Mouse (Mus musculus): ENCODE measurements around the gene Glis1. TPM values are rescaled to one million over a fixed set of nuclear protein-coding genes. Genes with fewer than 3 reads are reported as not detected.

Gene Glis1
- polyA plus RNA-seq, 2 experiments, result 0.10 to 0.35 TPM

GRCm38 (mm10) chr4:107575781-107576180, 141.4 kb downstream of the Glis1 start:
- no peaks in the 10 kb centered on the region for H3K27me3 ChIP-seq (ENCODE audit: control insufficient read depth, insufficient read depth, low read length)
- H3K27ac ChIP-seq, result no peak overlapping the region
- H3K4me3 ChIP-seq (ENCODE audit: insufficient read depth in 1 of 2, low read depth in 2 of 2, low read length in 2 of 2), result no peak overlapping the region
- no peak overlapping the region for H3K9ac ChIP-seq (replicated peaks)
- ATAC-seq (ENCODE audit: insufficient read depth) (no peak), DNase-seq (ENCODE audit: low read depth in 3 of 3, low spot score in 3 of 3) (no peak)
- no peaks in the 10 kb centered on the region for H3K4me1 ChIP-seq (replicated peaks; ENCODE audit: control insufficient read depth in 2 of 2, insufficient read depth in 2 of 2, low read length in 1 of 2)
- no peaks in the 10 kb centered on the region for H3K9me3 ChIP-seq (ENCODE audit: control insufficient read depth, low read length)
- H3K4me2 ChIP-seq (ENCODE audit: low read depth), result no peak overlapping the region
- 58% methylated on average over 6 of the region's 6 CpGs for WGBS (ENCODE audit: insufficient replicate concordance)
- TF ChIP-seq EP300 (IDR thresholded peaks at IDR 0.05; ENCODE audit: low read depth), result no peak
- TF ChIP-seq CTCF (IDR thresholded peaks at IDR 0.05; ENCODE audit: low read depth), result no peak
- no peaks in the 10 kb centered on the region for H3K36me3 ChIP-seq (replicated peaks; ENCODE audit: control insufficient read depth, insufficient read depth, low read depth)

- Histone ChIP-seq H3K4me1 (replicated peaks; ENCODE audit: control insufficient read depth in 2 of 2, insufficient read depth in 2 of 2, low read length in 1 of 2) (no peaks in the 10 kb centered on the region), H3K4me3 (ENCODE audit: insufficient read depth in 1 of 2, low read depth in 2 of 2, low read length in 2 of 2) (no peak overlapping the region), H3K4me2 (ENCODE audit: low read depth) (no peak overlapping the region), H3K27me3 (ENCODE audit: control insufficient read depth, insufficient read depth, low read length) (no peaks in the 10 kb centered on the region), H3K9me3 (ENCODE audit: control insufficient read depth, low read length) (no peaks in the 10 kb centered on the region), H3K27ac (no peak overlapping the region), H3K36me3 (replicated peaks; ENCODE audit: control insufficient read depth, insufficient read depth, low read depth) (no peaks in the 10 kb centered on the region), H3K9ac (replicated peaks) (no peak overlapping the region)
- TF ChIP-seq CTCF (IDR thresholded peaks at IDR 0.05; ENCODE audit: low read depth) (no peak), EP300 (IDR thresholded peaks at IDR 0.05; ENCODE audit: low read depth) (no peak)
- DNase-seq (ENCODE audit: low read depth in 3 of 3, low spot score in 3 of 3) (no peak), ATAC-seq (ENCODE audit: insufficient read depth) (no peak)
- WGBS (ENCODE audit: insufficient replicate concordance), result 52% methylated on average over 6 of the region's 6 CpGs
These were observed 142.4 kb downstream of the Glis1 start for GRCm38 (mm10) chr4:107576742-107577141.

- ATAC-seq (ENCODE audit: insufficient read depth), result no peak
These were observed 142.9 kb downstream of the Glis1 start for GRCm38 (mm10) chr4:107577146-107577839.

GRCm38 (mm10) chr4:107580883-107581282, 146.5 kb downstream of the Glis1 start:
- no peak for TF ChIP-seq CTCF (IDR thresholded peaks at IDR 0.05; ENCODE audit: low read depth)
- no peak for TF ChIP-seq EP300 (IDR thresholded peaks at IDR 0.05; ENCODE audit: low read depth)
- no peak for DNase-seq (ENCODE audit: low read depth in 3 of 3, low spot score in 3 of 3)
- Histone ChIP-seq H3K9me3 (ENCODE audit: control insufficient read depth, low read length) (no peaks in the 10 kb centered on the region), H3K36me3 (replicated peaks; ENCODE audit: control insufficient read depth, insufficient read depth, low read depth) (no peaks in the 10 kb centered on the region), H3K4me3 (ENCODE audit: insufficient read depth in 1 of 2, low read depth in 2 of 2, low read length in 2 of 2) (no peak overlapping the region), H3K4me1 (replicated peaks; ENCODE audit: control insufficient read depth in 2 of 2, insufficient read depth in 2 of 2, low read length in 1 of 2) (no peaks in the 10 kb centered on the region), H3K27ac (no peak overlapping the region), H3K9ac (replicated peaks) (no peak overlapping the region), H3K4me2 (ENCODE audit: low read depth) (no peak overlapping the region), H3K27me3 (ENCODE audit: control insufficient read depth, insufficient read depth, low read length) (no peaks in the 10 kb centered on the region)
- 79% methylated on average over 11 of the region's 11 CpGs for WGBS (ENCODE audit: insufficient replicate concordance)
- ATAC-seq (ENCODE audit: insufficient read depth), result no peak

More at GRCm38 (mm10) chr4:107577146-107577839, 142.9 kb downstream of the Glis1 start:
- no peaks in the 10 kb centered on the region for H3K36me3 ChIP-seq (replicated peaks; ENCODE audit: control insufficient read depth, insufficient read depth, low read depth)
- H3K27ac ChIP-seq, result no peak overlapping the region
- no peak for DNase-seq (ENCODE audit: low read depth in 3 of 3, low spot score in 3 of 3)
- no peaks in the 10 kb centered on the region for H3K27me3 ChIP-seq (ENCODE audit: control insufficient read depth, insufficient read depth, low read length)
- WGBS (ENCODE audit: insufficient replicate concordance), result 51% methylated on average over 12 of the region's 12 CpGs
- H3K9ac ChIP-seq (replicated peaks), result no peak overlapping the region
- H3K4me3 ChIP-seq (ENCODE audit: insufficient read depth in 1 of 2, low read depth in 2 of 2, low read length in 2 of 2), result no peak overlapping the region
- H3K4me2 ChIP-seq (ENCODE audit: low read depth), result no peak overlapping the region
- no peaks in the 10 kb centered on the region for H3K4me1 ChIP-seq (replicated peaks; ENCODE audit: control insufficient read depth in 2 of 2, insufficient read depth in 2 of 2, low read length in 1 of 2)
- no peaks in the 10 kb centered on the region for H3K9me3 ChIP-seq (ENCODE audit: control insufficient read depth, low read length)
- TF ChIP-seq CTCF (IDR thresholded peaks at IDR 0.05; ENCODE audit: low read depth), result no peak
- TF ChIP-seq EP300 (IDR thresholded peaks at IDR 0.05; ENCODE audit: low read depth), result no peak

GRCm38 (mm10) chr4:107586391-107586790, 152.0 kb downstream of the Glis1 start:
- no peak overlapping the region for H3K4me3 ChIP-seq (ENCODE audit: insufficient read depth in 1 of 2, low read depth in 2 of 2, low read length in 2 of 2)
- H3K36me3 ChIP-seq (replicated peaks; ENCODE audit: control insufficient read depth, insufficient read depth, low read depth), result no peaks in the 10 kb centered on the region
- H3K9me3 ChIP-seq (ENCODE audit: control insufficient read depth, low read length), result no peaks in the 10 kb centered on the region
- WGBS (ENCODE audit: insufficient replicate concordance), result 35% methylated on average over 5 of the region's 5 CpGs
- TF ChIP-seq CTCF (IDR thresholded peaks at IDR 0.05; ENCODE audit: low read depth) (no peak), EP300 (IDR thresholded peaks at IDR 0.05; ENCODE audit: low read depth) (no peak)
- H3K27me3 ChIP-seq (ENCODE audit: control insufficient read depth, insufficient read depth, low read length), result no peaks in the 10 kb centered on the region
- no peak for DNase-seq (ENCODE audit: low read depth in 3 of 3, low spot score in 3 of 3)
- no peak overlapping the region for H3K4me2 ChIP-seq (ENCODE audit: low read depth)
- ATAC-seq (ENCODE audit: insufficient read depth), result no peak
- no peak overlapping the region for H3K27ac ChIP-seq
- H3K9ac ChIP-seq (replicated peaks), result no peak overlapping the region
- no peaks in the 10 kb centered on the region for H3K4me1 ChIP-seq (replicated peaks; ENCODE audit: control insufficient read depth in 2 of 2, insufficient read depth in 2 of 2, low read length in 1 of 2)

Measured in liver, embryonic 14.5 days (tissue).